Mouse (Mus musculus): ENCODE data around the gene Ufsp1. TPM values are rescaled to one million over a fixed set of nuclear protein-coding genes. Genes with fewer than 3 reads are reported as not detected.
"Not testable (repeated sequence)": the region's sequence is repeated elsewhere in the genome, so short reads cannot be mapped to it uniquely, and the experiment has no call there.

The Ufsp1 gene
- 11.4 and 12.8 TPM in 2 replicates for polyA plus RNA-seq (2015; fragmentation: Nextera tagmentation; extraction: Ambion mirVana)

DNA sequence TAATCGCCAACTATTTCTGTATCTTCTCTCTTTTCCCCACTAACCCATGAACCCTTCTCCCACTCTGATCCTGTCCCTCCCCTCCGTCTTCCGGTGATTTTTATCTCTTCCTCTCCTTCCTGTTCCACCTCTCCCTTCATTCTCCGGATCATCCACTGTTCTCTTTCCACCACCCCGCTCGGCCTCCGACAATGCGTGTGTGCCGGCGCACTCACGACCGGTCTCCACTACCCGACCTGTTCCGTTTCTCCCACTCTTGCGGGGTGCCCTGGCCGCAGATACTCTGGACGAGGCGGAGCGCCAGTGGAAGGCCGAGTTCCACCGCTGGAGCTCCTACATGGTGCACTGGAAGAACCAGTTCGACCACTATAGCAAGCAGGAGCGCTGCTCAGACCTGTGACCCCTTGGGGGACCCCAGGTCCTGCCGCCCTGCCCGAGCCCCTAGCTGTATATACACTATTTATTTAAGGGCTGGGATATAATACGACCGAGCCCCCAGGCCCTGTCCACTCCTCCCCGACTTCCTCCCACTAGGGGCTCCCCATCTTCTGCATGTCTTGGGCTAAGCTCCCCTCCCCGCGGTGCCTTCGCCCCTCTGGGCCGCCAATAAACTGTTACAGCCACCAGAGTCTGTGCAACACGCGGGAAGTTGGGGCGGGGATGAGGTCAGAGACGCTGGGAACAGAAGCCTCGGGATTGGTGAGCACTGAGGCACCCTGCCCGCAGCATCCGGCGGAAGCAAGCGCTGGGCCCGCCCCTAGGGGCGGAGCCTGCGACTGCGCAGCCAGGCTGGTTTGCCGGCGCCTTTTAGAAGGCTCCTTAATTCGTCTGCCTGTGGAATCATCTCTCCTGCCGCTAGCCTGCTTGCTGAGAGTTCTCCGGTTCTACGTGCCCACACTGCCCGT lies at the start of gene Ufsp1:
Gene Ufsp1, plus strand, starts transcription at position 791 of the 905 bp plus-strand sequence.
- H3K36me3 ChIP-seq (ENCODE audit: insufficient read depth, low read length), result peaks cover 40% of the 10 kb centered on the region
- TF ChIP-seq CTCF (IDR thresholded peaks at IDR 0.05; ENCODE audit: low read depth), result peak; percentile 28; the same call in 1 of the 2 replicates
- no peaks in the 10 kb centered on the region for H3K9me3 ChIP-seq (replicated peaks; ENCODE audit: low read length)
- peak within 1 kb of the TSS; percentile 76 for H3K9ac ChIP-seq (ENCODE audit: low read depth, low read length)
- peaks cover 8% of the 10 kb centered on the region for H3K4me1 ChIP-seq (replicated peaks; ENCODE audit: insufficient read depth, low read length)
- WGBS, result under 1% methylated on average over 52 of the region's 52 CpGs
- peak within 1 kb of the TSS; percentile 48 for H3K4me3 ChIP-seq (replicated peaks; ENCODE audit: low read depth, low read length)
- H3K4me2 ChIP-seq (ENCODE audit: low read length), result peak within 1 kb of the TSS; percentile 93
- 0 out of 2 replicates have a peak, but pooled peaks cover 12% of the 10 kb centered on the region for H3K27me3 ChIP-seq (ENCODE audit: insufficient read depth, low read length)
- ATAC-seq (replicated peaks; ENCODE audit: low FRiP score, low read depth), result peak; percentile 92
- peak within 1 kb of the TSS; percentile 96 for H3K27ac ChIP-seq
- DNase-seq (ENCODE audit: low spot score), result peak; percentile 98

DNA sequence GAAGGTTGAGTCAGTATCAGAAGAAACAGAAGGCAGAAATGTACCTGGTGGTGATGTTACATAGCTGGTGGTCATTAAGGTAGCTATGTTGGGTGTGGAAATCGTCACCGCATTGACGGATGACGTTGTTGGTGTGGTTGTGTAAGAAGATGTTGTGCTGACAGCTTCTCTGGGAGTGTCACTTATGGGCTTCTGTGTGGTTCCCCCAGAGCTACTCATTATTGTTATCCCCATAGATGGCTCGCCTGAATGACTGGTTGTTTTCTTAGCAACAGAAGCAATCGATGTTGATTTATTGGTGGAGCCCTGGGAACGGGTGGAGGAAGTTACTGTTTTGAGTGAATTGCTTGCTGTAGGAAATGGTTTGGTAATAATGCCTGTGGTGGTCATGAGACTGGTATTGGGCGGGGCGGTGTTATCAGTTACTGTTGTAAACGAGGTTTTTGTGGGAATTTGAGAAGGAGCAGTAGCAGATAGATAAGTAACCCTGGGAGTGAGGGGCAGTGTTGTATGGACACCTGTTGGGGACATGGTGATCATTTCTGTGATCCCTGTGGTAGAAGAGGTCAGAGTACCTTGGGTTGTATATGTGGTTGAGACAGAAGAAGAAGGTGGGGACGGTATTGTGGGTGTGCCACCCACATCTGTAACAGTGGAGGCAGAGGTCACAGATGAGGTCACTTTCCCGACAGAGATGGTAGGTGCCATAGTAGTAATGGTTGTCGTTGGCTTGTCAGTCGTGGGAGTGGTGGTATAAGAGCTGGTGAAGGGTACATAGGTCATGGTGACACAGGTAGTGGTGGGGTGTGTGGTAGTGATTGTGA lies 30.3 kb upstream of the Ufsp1 start:
- H3K4me2 ChIP-seq (ENCODE audit: low read length), result no peak overlapping the region
- H3K9me3 ChIP-seq (replicated peaks; ENCODE audit: low read length), result no peaks in the 10 kb centered on the region
- no peaks in the 10 kb centered on the region for H3K27me3 ChIP-seq (ENCODE audit: insufficient read depth, low read length)
- ATAC-seq (replicated peaks; ENCODE audit: low FRiP score, low read depth), result no peak
- H3K4me3 ChIP-seq (replicated peaks; ENCODE audit: low read depth, low read length), result no peak overlapping the region
- H3K27ac ChIP-seq, result no peak overlapping the region
- WGBS, result 66% methylated on average over 14 of the region's 14 CpGs
- no peaks in the 10 kb centered on the region for H3K4me1 ChIP-seq (replicated peaks; ENCODE audit: insufficient read depth, low read length)
- no peak for DNase-seq (ENCODE audit: low spot score)
- H3K36me3 ChIP-seq (ENCODE audit: insufficient read depth, low read length), result no peaks in the 10 kb centered on the region
- TF ChIP-seq CTCF (IDR thresholded peaks at IDR 0.05; ENCODE audit: low read depth), result no peak
- H3K9ac ChIP-seq (ENCODE audit: low read depth, low read length), result no peak overlapping the region

DNA sequence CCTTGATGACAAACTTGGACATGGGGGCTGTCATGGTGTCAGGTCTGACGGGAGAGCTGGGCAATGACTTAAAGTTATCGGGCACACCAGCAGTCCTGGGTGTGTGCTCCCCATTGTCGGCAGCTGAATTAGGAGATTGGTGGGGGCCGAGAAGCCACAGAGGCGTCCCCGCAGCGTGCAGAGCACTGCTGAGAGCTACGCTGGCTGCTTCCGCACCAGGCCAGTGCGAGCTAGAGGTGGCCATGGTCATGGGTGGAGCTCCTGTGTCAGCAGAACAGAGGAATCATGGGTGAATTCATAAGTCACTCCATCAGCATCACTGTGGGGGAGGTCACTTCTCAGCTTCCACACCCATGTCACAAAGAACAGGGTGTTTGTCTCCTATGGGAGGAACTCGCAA lies 29.6 kb upstream of the Ufsp1 start:
- Histone ChIP-seq H3K4me3 (replicated peaks; ENCODE audit: low read depth, low read length) (no peak overlapping the region), H3K4me1 (replicated peaks; ENCODE audit: insufficient read depth, low read length) (no peaks in the 10 kb centered on the region), H3K9me3 (replicated peaks; ENCODE audit: low read length) (no peaks in the 10 kb centered on the region), H3K27ac (no peak overlapping the region), H3K27me3 (ENCODE audit: insufficient read depth, low read length) (no peaks in the 10 kb centered on the region), H3K4me2 (ENCODE audit: low read length) (no peak overlapping the region), H3K9ac (ENCODE audit: low read depth, low read length) (no peak overlapping the region), H3K36me3 (ENCODE audit: insufficient read depth, low read length) (no peaks in the 10 kb centered on the region)
- ATAC-seq (replicated peaks; ENCODE audit: low FRiP score, low read depth) (no peak), DNase-seq (ENCODE audit: low spot score) (no peak)
- 86% methylated on average over 11 of the region's 11 CpGs for WGBS
- TF ChIP-seq CTCF (IDR thresholded peaks at IDR 0.05; ENCODE audit: low read depth), result no peak

DNA sequence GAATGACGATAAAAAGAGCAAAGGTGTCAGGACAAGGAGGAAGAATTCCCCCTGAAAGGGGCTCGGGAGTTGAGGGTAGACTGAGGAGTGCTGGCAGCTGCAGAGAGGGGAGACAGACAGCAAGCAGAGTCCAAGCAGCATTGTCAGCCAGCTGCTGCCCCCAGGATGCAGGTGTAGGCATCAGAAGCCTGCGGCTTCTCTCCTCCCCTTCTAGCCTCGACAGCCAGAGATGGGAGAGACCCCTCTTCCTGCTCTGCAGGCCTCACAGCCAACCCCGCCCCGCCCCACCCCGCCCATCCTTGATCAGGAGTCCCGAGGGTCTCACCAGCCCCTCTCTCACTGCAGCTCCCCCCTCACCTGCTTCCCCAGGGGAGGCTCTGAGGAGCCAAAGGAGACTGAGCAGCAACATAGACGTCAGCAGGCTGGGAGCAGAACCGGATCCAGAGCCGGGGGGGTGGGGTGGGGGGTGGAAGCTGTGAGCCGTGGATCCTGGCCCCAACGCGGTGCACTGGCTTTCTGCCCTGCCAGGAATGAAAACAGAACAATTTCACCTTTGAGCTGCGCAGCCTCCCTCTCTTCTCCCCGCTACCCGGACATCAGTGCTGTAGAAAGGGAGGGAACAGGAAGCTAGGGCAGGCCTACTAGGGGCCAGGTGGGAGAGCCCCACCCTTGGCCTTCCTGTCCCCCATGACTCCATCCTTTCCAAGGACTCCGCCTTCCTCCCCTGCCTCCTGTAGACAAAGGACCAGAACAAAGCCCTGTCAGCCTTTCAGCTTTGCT lies 26.1 kb upstream of the Ufsp1 start:
- no peak overlapping the region for H3K4me3 ChIP-seq (replicated peaks; ENCODE audit: low read depth, low read length)
- DNase-seq (ENCODE audit: low spot score) (no peak), ATAC-seq (replicated peaks; ENCODE audit: low FRiP score, low read depth) (no peak)

DNA sequence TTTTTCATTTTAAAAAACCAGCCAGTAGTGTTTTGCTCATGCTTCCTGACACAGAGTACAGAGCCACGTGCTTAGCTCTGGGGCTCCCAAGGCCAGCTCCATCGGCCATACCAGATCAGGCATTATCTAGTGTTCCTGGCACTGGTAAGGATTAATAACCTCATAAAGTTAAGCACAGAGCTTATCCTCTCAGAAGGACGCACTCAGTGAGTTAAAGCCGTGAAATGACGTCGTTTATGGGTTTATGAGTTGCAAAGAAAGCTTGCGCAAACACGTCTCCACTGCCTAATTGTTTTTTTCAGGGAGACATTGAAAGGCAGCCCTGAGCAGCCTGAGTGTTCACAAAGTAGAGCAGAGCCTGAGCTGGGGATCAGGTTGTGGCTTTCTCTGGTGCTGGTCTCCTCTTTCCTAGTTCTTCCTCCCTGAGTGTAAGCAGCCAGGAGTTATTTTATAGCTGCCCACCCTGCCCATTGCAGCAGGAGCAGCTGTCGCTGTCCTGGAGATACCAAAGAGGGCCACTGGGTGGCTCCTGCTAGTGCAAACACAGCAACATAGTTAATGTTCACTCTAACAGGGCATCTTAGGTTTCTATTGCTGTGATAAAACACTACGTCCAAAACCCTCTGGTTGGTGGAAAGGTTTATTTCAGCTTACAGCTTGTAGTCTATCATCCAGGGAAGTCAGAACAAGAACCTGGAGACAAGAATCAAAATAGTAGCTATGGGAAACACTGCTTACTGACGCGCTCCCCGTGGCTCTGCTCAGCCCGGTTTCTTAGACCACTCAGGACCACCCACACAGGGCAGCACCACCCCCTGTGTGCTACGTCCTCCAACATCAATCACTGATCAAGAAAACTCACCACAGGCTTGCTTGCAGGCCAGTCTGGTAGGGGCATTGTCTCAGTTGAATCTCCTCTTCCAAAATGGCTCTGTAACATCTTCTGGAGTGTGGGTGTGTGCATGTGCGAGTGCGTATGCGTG lies 16.8 kb upstream of the Ufsp1 start:
- no peaks in the 10 kb centered on the region for H3K4me1 ChIP-seq (replicated peaks; ENCODE audit: insufficient read depth, low read length)
- H3K27ac ChIP-seq, result no peak overlapping the region
- H3K36me3 ChIP-seq (ENCODE audit: insufficient read depth, low read length), result no peaks in the 10 kb centered on the region
- H3K27me3 ChIP-seq (ENCODE audit: insufficient read depth, low read length), result no peaks in the 10 kb centered on the region
- ATAC-seq (replicated peaks; ENCODE audit: low FRiP score, low read depth) (no peak; the same call in 1 of the 2 replicates), DNase-seq (ENCODE audit: low spot score) (peak; percentile 70)
- TF ChIP-seq CTCF (IDR thresholded peaks at IDR 0.05; ENCODE audit: low read depth), result peak; percentile 64
- WGBS, result 25% methylated on average over 18 of the region's 18 CpGs
- no peaks in the 10 kb centered on the region; the same call in 1 of the 2 replicates for H3K9me3 ChIP-seq (replicated peaks; ENCODE audit: low read length)
- no peak overlapping the region for H3K9ac ChIP-seq (ENCODE audit: low read depth, low read length)
- H3K4me3 ChIP-seq (replicated peaks; ENCODE audit: low read depth, low read length), result no peak overlapping the region
- no peak overlapping the region for H3K4me2 ChIP-seq (ENCODE audit: low read length)

More for the DNA sequence above, 26.1 kb upstream of the Ufsp1 start:
- Histone ChIP-seq H3K4me1 (replicated peaks; ENCODE audit: insufficient read depth, low read length) (no peaks in the 10 kb centered on the region), H3K36me3 (ENCODE audit: insufficient read depth, low read length) (no peaks in the 10 kb centered on the region), H3K4me2 (ENCODE audit: low read length) (peak overlapping the region; percentile 40), H3K27ac (no peak overlapping the region), H3K9ac (ENCODE audit: low read depth, low read length) (no peak overlapping the region), H3K9me3 (replicated peaks; ENCODE audit: low read length) (no peaks in the 10 kb centered on the region; the same call in 1 of the 2 replicates), H3K27me3 (ENCODE audit: insufficient read depth, low read length) (no peaks in the 10 kb centered on the region)
- 12% methylated on average over 18 of the region's 18 CpGs for WGBS
- no peak for TF ChIP-seq CTCF (IDR thresholded peaks at IDR 0.05; ENCODE audit: low read depth)

DNA sequence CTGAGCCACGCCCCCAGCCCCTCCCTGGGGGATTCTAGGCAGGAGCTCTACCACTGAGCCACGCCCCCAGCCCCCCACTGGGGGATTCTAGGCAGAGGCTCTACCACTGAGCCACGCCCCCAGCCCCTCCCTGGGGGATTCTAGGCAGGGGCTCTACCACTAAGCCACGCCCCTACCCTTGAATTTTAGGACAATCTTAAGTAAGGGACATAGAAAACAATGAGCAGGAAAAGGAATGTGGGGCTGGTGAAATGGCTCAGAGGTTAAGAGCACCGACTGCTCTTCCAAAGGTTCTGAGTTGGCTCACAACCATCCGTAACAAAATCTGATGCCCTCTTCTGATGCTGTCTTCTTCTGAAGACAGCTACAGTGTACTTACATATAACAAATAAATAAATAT lies 10.0 kb upstream of the Ufsp1 start:
- WGBS, result 82% methylated on average over 5 of the region's 6 CpGs
- not testable (repeated sequence) for H3K9ac ChIP-seq (ENCODE audit: low read depth, low read length); H3K4me2 ChIP-seq (ENCODE audit: low read length); H3K36me3 ChIP-seq (ENCODE audit: insufficient read depth, low read length); H3K9me3 ChIP-seq (replicated peaks; ENCODE audit: low read length); H3K27ac ChIP-seq; DNase-seq (ENCODE audit: low spot score); ATAC-seq (replicated peaks; ENCODE audit: low FRiP score, low read depth); H3K4me3 ChIP-seq (replicated peaks; ENCODE audit: low read depth, low read length)
- H3K4me1 ChIP-seq (replicated peaks; ENCODE audit: insufficient read depth, low read length), result peaks cover 23% of the 10 kb centered on the region
- H3K27me3 ChIP-seq (ENCODE audit: insufficient read depth, low read length), result peaks cover 16% of the 10 kb centered on the region; the same call in 1 of the 2 replicates

Measured in kidney, postnatal 0 days (tissue).